Mouse (Mus musculus): ENCODE data around the gene Nfkb2.

DNA sequence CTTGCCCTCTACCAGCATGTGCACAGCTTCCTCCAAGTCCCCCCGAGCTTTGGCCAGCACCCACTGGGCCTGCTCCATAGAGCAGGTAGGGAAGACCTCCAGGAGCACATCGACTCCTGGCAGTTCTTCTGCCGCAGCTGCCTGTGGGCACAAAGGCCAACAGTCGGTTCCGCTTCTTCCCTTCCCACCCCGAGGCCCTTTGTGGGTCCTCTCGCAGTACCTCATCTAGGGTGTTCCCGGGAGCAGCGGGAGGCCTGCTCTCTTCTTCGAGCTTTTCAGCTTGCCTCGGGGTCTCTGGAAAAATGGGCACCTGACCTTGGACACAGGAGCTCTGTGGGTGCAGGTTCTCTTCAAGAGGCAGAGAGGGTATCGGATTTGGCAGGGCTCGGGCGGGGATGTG lies 27.2 kb downstream of the Nfkb2 start:
- TF ChIP-seq CTCF (IDR thresholded peaks at IDR 0.05; ENCODE audit: low read depth) (no peak), EP300 (IDR thresholded peaks at IDR 0.05; ENCODE audit: low read depth) (no peak)
